Mouse (Mus musculus): Measurements from ENCODE around the gene Exosc9. TPM values are rescaled to one million over a fixed set of nuclear protein-coding genes. Genes with fewer than 3 reads are reported as not detected.

Exosc9 gene
- polyA plus RNA-seq, 1 experiment from 2014 or later = 33.5 TPM

GRCm38 (mm10) chr3:36557601-36558000 lies 5.2 kb downstream of the Exosc9 start:
- DNase-seq (ENCODE audit: low spot score) (no peak), ATAC-seq (ENCODE audit: low FRiP score, low TSS enrichment) (no peak)
- H3K9me3 ChIP-seq (ENCODE audit: control insufficient read depth, low read length) = no peaks in the 10 kb centered on the region
- no peak overlapping the region for H3K9ac ChIP-seq (ENCODE audit: low read length)
- no peak overlapping the region for H3K4me2 ChIP-seq (replicated peaks; ENCODE audit: low read depth)
- H3K4me3 ChIP-seq (ENCODE audit: low read depth, low read length) = no peak overlapping the region
- H3K27ac ChIP-seq (replicated peaks) = no peak overlapping the region
- no peak for TF ChIP-seq CTCF (IDR thresholded peaks at IDR 0.05; ENCODE audit: low read depth)
- no peak for TF ChIP-seq EP300 (optimal IDR thresholded peaks at IDR 0.05)
- peaks cover 21% of the 10 kb centered on the region; the same call in 1 of the 2 replicates for H3K36me3 ChIP-seq (ENCODE audit: control insufficient read depth, insufficient read depth, low read length)
- no peaks in the 10 kb centered on the region for H3K27me3 ChIP-seq (ENCODE audit: control insufficient read depth, insufficient read depth, low read length)
- H3K4me1 ChIP-seq (replicated peaks; ENCODE audit: control insufficient read depth, insufficient read depth) = no peaks in the 10 kb centered on the region
- 91% methylated on average over 1 of the region's 1 CpGs for WGBS

GRCm38 (mm10) chr3:36559606-36560005 lies 7.2 kb downstream of the Exosc9 start:
- H3K27me3 ChIP-seq (ENCODE audit: control insufficient read depth, insufficient read depth, low read length) = no peaks in the 10 kb centered on the region
- DNase-seq (ENCODE audit: low spot score) (no peak), ATAC-seq (ENCODE audit: low FRiP score, low TSS enrichment) (no peak)
- 68% methylated on average over 4 of the region's 4 CpGs for WGBS
- no peak overlapping the region for H3K9ac ChIP-seq (ENCODE audit: low read length)
- H3K9me3 ChIP-seq (ENCODE audit: control insufficient read depth, low read length) = no peaks in the 10 kb centered on the region
- H3K36me3 ChIP-seq (ENCODE audit: control insufficient read depth, insufficient read depth, low read length) = peaks cover 25% of the 10 kb centered on the region; the same call in 1 of the 2 replicates
- H3K4me1 ChIP-seq (replicated peaks; ENCODE audit: control insufficient read depth, insufficient read depth) = no peaks in the 10 kb centered on the region
- no peak overlapping the region for H3K4me3 ChIP-seq (ENCODE audit: low read depth, low read length)
- H3K27ac ChIP-seq (replicated peaks) = no peak overlapping the region
- no peak for TF ChIP-seq CTCF (IDR thresholded peaks at IDR 0.05; ENCODE audit: low read depth)
- TF ChIP-seq EP300 (optimal IDR thresholded peaks at IDR 0.05) = no peak
- H3K4me2 ChIP-seq (replicated peaks; ENCODE audit: low read depth) = no peak overlapping the region

DNA sequence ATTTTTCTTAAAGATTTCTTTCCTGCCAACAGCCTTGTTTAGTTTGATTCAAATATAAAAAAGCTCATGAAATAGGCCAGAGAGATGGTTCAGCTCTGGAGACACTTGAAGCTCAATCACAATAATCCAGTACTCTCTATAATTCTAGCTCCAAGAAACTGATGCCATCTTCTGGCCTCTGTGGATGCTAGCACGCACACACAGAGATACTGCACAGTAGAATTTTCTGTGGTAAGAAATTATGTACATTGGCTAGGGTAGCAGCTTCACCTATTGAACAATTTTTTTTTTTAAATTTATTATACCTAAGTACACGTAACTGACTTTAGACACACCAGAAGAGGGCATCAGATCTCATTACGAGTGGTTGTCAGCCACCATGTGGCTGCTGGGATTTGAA lies 11.3 kb downstream of the Exosc9 start:
- DNase-seq (ENCODE audit: low spot score) = no peak

GRCm38 (mm10) chr3:36569836-36570235 lies 17.4 kb downstream of the Exosc9 start:
- ATAC-seq (ENCODE audit: low FRiP score, low TSS enrichment) = no peak
- WGBS = 75% methylated on average over 5 of the region's 5 CpGs
- 0 out of 2 replicates have a peak, but pooled peaks cover 2% of the 10 kb centered on the region for H3K4me1 ChIP-seq (replicated peaks; ENCODE audit: control insufficient read depth, insufficient read depth)
- peaks cover 8% of the 10 kb centered on the region for H3K36me3 ChIP-seq (ENCODE audit: control insufficient read depth, insufficient read depth, low read length)
- H3K4me3 ChIP-seq (ENCODE audit: low read depth, low read length) = 0 out of 2 replicates have a peak overlapping the region, but pooled peaks have one; percentile 3
- 0 out of 2 replicates have a peak overlapping the region, but pooled peaks have one; percentile 29 for H3K4me2 ChIP-seq (replicated peaks; ENCODE audit: low read depth)
- no peaks in the 10 kb centered on the region for H3K27me3 ChIP-seq (ENCODE audit: control insufficient read depth, insufficient read depth, low read length)
- TF ChIP-seq EP300 (optimal IDR thresholded peaks at IDR 0.05) (no peak), CTCF (IDR thresholded peaks at IDR 0.05; ENCODE audit: low read depth) (no peak)
- no peak for DNase-seq (ENCODE audit: low spot score)
- H3K27ac ChIP-seq (replicated peaks) = no peak overlapping the region
- H3K9ac ChIP-seq (ENCODE audit: low read length) = 0 out of 2 replicates have a peak overlapping the region, but pooled peaks have one; percentile 8
- H3K9me3 ChIP-seq (ENCODE audit: control insufficient read depth, low read length) = no peaks in the 10 kb centered on the region

More for the DNA sequence above, 11.3 kb downstream of the Exosc9 start:
- Histone ChIP-seq H3K27me3 (ENCODE audit: control insufficient read depth, insufficient read depth, low read length) (no peaks in the 10 kb centered on the region), H3K9ac (ENCODE audit: low read length) (no peak overlapping the region), H3K4me1 (replicated peaks; ENCODE audit: control insufficient read depth, insufficient read depth) (no peaks in the 10 kb centered on the region), H3K4me3 (ENCODE audit: low read depth, low read length) (no peak overlapping the region), H3K27ac (replicated peaks) (no peak overlapping the region), H3K4me2 (replicated peaks; ENCODE audit: low read depth) (no peak overlapping the region), H3K36me3 (ENCODE audit: control insufficient read depth, insufficient read depth, low read length) (peaks cover 12% of the 10 kb centered on the region), H3K9me3 (ENCODE audit: control insufficient read depth, low read length) (no peaks in the 10 kb centered on the region)
- TF ChIP-seq EP300 (optimal IDR thresholded peaks at IDR 0.05) (no peak), CTCF (IDR thresholded peaks at IDR 0.05; ENCODE audit: low read depth) (no peak)
- 86% methylated on average over 3 of the region's 3 CpGs for WGBS
- ATAC-seq (ENCODE audit: low FRiP score, low TSS enrichment) = no peak

GRCm38 (mm10) chr3:36571361-36571826 lies 19.0 kb downstream of the Exosc9 start:
- Histone ChIP-seq H3K4me2 (replicated peaks; ENCODE audit: low read depth) (peak overlapping the region; percentile 98), H3K9ac (ENCODE audit: low read length) (peak overlapping the region; percentile 73), H3K4me3 (ENCODE audit: low read depth, low read length) (peak overlapping the region; percentile 84), H3K36me3 (ENCODE audit: control insufficient read depth, insufficient read depth, low read length) (peaks cover 8% of the 10 kb centered on the region), H3K9me3 (ENCODE audit: control insufficient read depth, low read length) (no peaks in the 10 kb centered on the region), H3K27me3 (ENCODE audit: control insufficient read depth, insufficient read depth, low read length) (no peaks in the 10 kb centered on the region), H3K27ac (replicated peaks) (peak overlapping the region; percentile 56; the same call in 1 of the 2 replicates), H3K4me1 (replicated peaks; ENCODE audit: control insufficient read depth, insufficient read depth) (0 out of 2 replicates have a peak, but pooled peaks cover 2% of the 10 kb centered on the region)
- DNase-seq (ENCODE audit: low spot score) = no peak
- peak; percentile 8 for ATAC-seq (ENCODE audit: low FRiP score, low TSS enrichment)
- WGBS = under 1% methylated on average over 46 of the region's 46 CpGs
- no peak for TF ChIP-seq CTCF (IDR thresholded peaks at IDR 0.05; ENCODE audit: low read depth)

- peak within 1 kb of the TSS; percentile 74 for H3K27ac ChIP-seq (replicated peaks)
- H3K27me3 ChIP-seq (ENCODE audit: control insufficient read depth, insufficient read depth, low read length) = no peaks in the 10 kb centered on the region
- 0 out of 2 replicates have a peak, but pooled peaks cover 2% of the 10 kb centered on the region for H3K4me1 ChIP-seq (replicated peaks; ENCODE audit: control insufficient read depth, insufficient read depth)
- H3K4me3 ChIP-seq (ENCODE audit: low read depth, low read length) = peak within 1 kb of the TSS; percentile 84
- peak; percentile 100 for ATAC-seq (ENCODE audit: low FRiP score, low TSS enrichment)
- H3K9ac ChIP-seq (ENCODE audit: low read length) = peak within 1 kb of the TSS; percentile 73
- H3K9me3 ChIP-seq (ENCODE audit: control insufficient read depth, low read length) = no peaks in the 10 kb centered on the region
- under 1% methylated on average over 59 of the region's 60 CpGs for WGBS
- peaks cover 5% of the 10 kb centered on the region for H3K36me3 ChIP-seq (ENCODE audit: control insufficient read depth, insufficient read depth, low read length)
- DNase-seq (ENCODE audit: low spot score) = peak; percentile 99
- peak within 1 kb of the TSS; percentile 98 for H3K4me2 ChIP-seq (replicated peaks; ENCODE audit: low read depth)
- no peak for TF ChIP-seq EP300 (optimal IDR thresholded peaks at IDR 0.05)
- peak; percentile 84 for TF ChIP-seq CTCF (IDR thresholded peaks at IDR 0.05; ENCODE audit: low read depth)
Observed at GRCm38 (mm10) chr3:36571827-36572378, 19.5 kb downstream of the Exosc9 start, which contains the start of gene Ccna2. Gene Ccna2 (minus strand): TSS chr3:36572150.
